Mouse (Mus musculus): ENCODE measurements around the gene Klra2. TPM values are rescaled to one million over a fixed set of nuclear protein-coding genes. Genes with fewer than 3 reads are reported as not detected.
"Not testable (repeated sequence)": the region's sequence is repeated elsewhere in the genome, so short reads cannot be mapped to it uniquely, and the experiment has no call there.

Gene Klra2
- 1 to 10 TPM in 1 of 3 experiments, not detected in 2; 1.1 TPM for polyA plus RNA-seq (2017; shearing (Covaris generic))

- no peak for ATAC-seq
Measured at GRCm38 (mm10) chr6:131247206-131247605, at the start of gene Klra2. Gene Klra2 (minus strand): TSS chr6:131247362.

GRCm38 (mm10) chr6:131294435-131295112 is 47.4 kb upstream of the Klra2 start:
- no peak for ATAC-seq

- peak; percentile 41 for ATAC-seq
Measured at GRCm38 (mm10) chr6:131293916-131294315, 46.8 kb upstream of the Klra2 start.

- peak; percentile 73 for ATAC-seq
Measured at GRCm38 (mm10) chr6:131292991-131293788, 46.0 kb upstream of the Klra2 start, which contains the start of gene Magohb. Gene Magohb (minus strand): TSS chr6:131293244.

- no peak for ATAC-seq
Measured at GRCm38 (mm10) chr6:131292276-131292990, 45.3 kb upstream of the Klra2 start.

- ATAC-seq, result no peak
Measured at GRCm38 (mm10) chr6:131290430-131290829, 43.3 kb upstream of the Klra2 start.

- not testable (repeated sequence) for ATAC-seq
Measured at GRCm38 (mm10) chr6:131278160-131278559, 31.0 kb upstream of the Klra2 start.

GRCm38 (mm10) chr6:131276659-131277058 is 29.5 kb upstream of the Klra2 start:
- no peak for ATAC-seq

- ATAC-seq, result no peak
Measured at GRCm38 (mm10) chr6:131272311-131272710, 25.1 kb upstream of the Klra2 start.

GRCm38 (mm10) chr6:131270312-131270711 is 23.1 kb upstream of the Klra2 start:
- ATAC-seq, result no peak

- no peak for ATAC-seq
Measured at GRCm38 (mm10) chr6:131269599-131269998, 22.4 kb upstream of the Klra2 start.

GRCm38 (mm10) chr6:131264175-131264574 is 17.0 kb upstream of the Klra2 start:
- ATAC-seq, result no peak

GRCm38 (mm10) chr6:131262778-131263177 is 15.6 kb upstream of the Klra2 start:
- no peak for ATAC-seq

GRCm38 (mm10) chr6:131262009-131262408 is 14.8 kb upstream of the Klra2 start:
- no peak for ATAC-seq

- no peak for ATAC-seq
Measured at GRCm38 (mm10) chr6:131245081-131245480, 2.1 kb downstream of the Klra2 start.

Other genes with a start within 250 kb of the Klra2 start
- 10 to 100 TPM; 20.4 to 34.3 (median 24.5) TPM for gene Magohb, start 45.9 kb upstream of the Klra2 start, polyA plus RNA-seq (2017; shearing (Covaris generic))
- not detected for gene Styk1, start 106.2 kb upstream of the Klra2 start, polyA plus RNA-seq (2017; shearing (Covaris generic))
- 10 to 100 TPM; 20.5 to 28.0 (median 24.7) TPM for gene Ybx3, start 141.1 kb upstream of the Klra2 start, polyA plus RNA-seq (2017; shearing (Covaris generic))
- gene 5430401F13Rik, start 239.0 kb upstream of the Klra2 start, polyA plus RNA-seq (2017; shearing (Covaris generic)), result not detected
- not detected for gene Gm6619, start 239.0 kb upstream of the Klra2 start, polyA plus RNA-seq (2017; shearing (Covaris generic))